In genomic region chr1:130894468-130894867, GRCm38 (mm10) we compare ENCODE assay signal across 32 mouse cellular contexts. TPM values are rescaled to one million over a fixed set of nuclear protein-coding genes. Genes with fewer than 3 reads are reported as not detected.
"Had no signal": no experiment of that assay in that cellular context is flagged by ENCODE, and none has a peak within 500 bp of the region (broad histone marks: within the 10 kb centered on the region; RNA-seq: fewer than 3 reads in every experiment).

No protein-coding gene starts in this region.

- DNase-seq: gastrocnemius, adult 2 months; gastrocnemius, postnatal 10 days; gastrocnemius, postnatal 25 days; heart, adult 2 months; heart, postnatal 10 days; heart, postnatal 4 days; kidney, adult 18-20 months; kidney, adult 8-10 months; kidney, postnatal 10 days; kidney, postnatal 25 days; kidney, postnatal 4 days; liver; liver, embryonic 13.5 days had no signal

- H3K4me2 ChIP-seq: heart, embryonic 12.5 days; hindbrain, embryonic 12.5 days; hindbrain, embryonic 14.5 days; intestine, embryonic 15.5 days; limb, embryonic 12.5 days; liver, embryonic 11.5 days; liver, embryonic 13.5 days had no signal

- H3K9ac ChIP-seq: heart, embryonic 12.5 days; hindbrain, embryonic 12.5 days; hindbrain, embryonic 14.5 days; intestine, embryonic 15.5 days; limb, embryonic 12.5 days; liver, embryonic 13.5 days had no signal

- H3K9me3 ChIP-seq: heart, embryonic 10.5 days; heart, embryonic 12.5 days; hindbrain, embryonic 10.5 days; hindbrain, embryonic 12.5 days; intestine, embryonic 15.5 days; limb, embryonic 10.5 days; limb, embryonic 12.5 days; liver, embryonic 13.5 days had no signal

- H3K4me1 ChIP-seq: heart, embryonic 10.5 days; heart, embryonic 12.5 days; hindbrain, embryonic 10.5 days; hindbrain, embryonic 12.5 days; intestine, embryonic 15.5 days; limb, embryonic 10.5 days; limb, embryonic 12.5 days; liver, embryonic 13.5 days had no signal

- H3K27ac ChIP-seq: gastrocnemius, adult 2 months; heart, adult 2 months; heart, embryonic 10.5 days; hindbrain, embryonic 10.5 days; hindbrain, embryonic 12.5 days; hindbrain, embryonic 14.5 days; intestine, embryonic 15.5 days; layer of hippocampus, adult 2 months; left cerebral cortex, adult 2 months; limb, embryonic 10.5 days; limb, embryonic 12.5 days; liver, embryonic 13.5 days had no signal

- H3K27me3 ChIP-seq: hindbrain, embryonic 12.5 days; intestine, embryonic 15.5 days; limb, embryonic 12.5 days; liver, embryonic 13.5 days had no signal

- H3K36me3 ChIP-seq: heart, embryonic 10.5 days; heart, embryonic 12.5 days; hindbrain, embryonic 10.5 days; hindbrain, embryonic 12.5 days; intestine, embryonic 15.5 days; limb, embryonic 10.5 days; limb, embryonic 12.5 days; liver, embryonic 13.5 days had no signal

- H3K4me3 ChIP-seq: gastrocnemius, adult 2 months; heart, adult 2 months; heart, embryonic 10.5 days; heart, embryonic 12.5 days; hindbrain, embryonic 10.5 days; hindbrain, embryonic 12.5 days; intestine, embryonic 15.5 days; layer of hippocampus, adult 2 months; left cerebral cortex, adult 2 months; limb, embryonic 10.5 days; limb, embryonic 12.5 days; liver, embryonic 13.5 days had no signal

- ATAC-seq: hindbrain, embryonic 16.5 days; inflammation-experienced regulatory T-cells, adult 6 months; intestine, embryonic 15.5 days; intestine, postnatal 0 days had no signal

RNA-seq across cellular contexts. Expression of gene Il24, which starts 7.2 kb away (rescaled TPM):
- polyA plus RNA-seq: heart, adult 2 months; heart, embryonic 10.5 days; heart, embryonic 12.5 days; heart, embryonic 14.5 days; heart, embryonic 16.5 days; hindbrain, embryonic 10.5 days; hindbrain, embryonic 12.5 days; hindbrain, embryonic 14.5 days; hindbrain, embryonic 16.5 days; inflammation-experienced regulatory T-cells, adult 6 months; intestine, embryonic 15.5 days; intestine, postnatal 0 days; kidney, embryonic 14.5 days; kidney, embryonic 16.5 days; limb, embryonic 10.5 days; limb, embryonic 12.5 days; limb, embryonic 14.5 days; liver, embryonic 11.5 days; liver, embryonic 13.5 days had no signal

RNA-seq across cellular contexts. Expression of gene Il20, which starts 16.8 kb away (rescaled TPM):
- polyA plus RNA-seq: heart, adult 2 months; heart, embryonic 10.5 days; heart, embryonic 12.5 days; heart, embryonic 14.5 days; heart, embryonic 16.5 days; hindbrain, embryonic 10.5 days; hindbrain, embryonic 12.5 days; hindbrain, embryonic 14.5 days; hindbrain, embryonic 16.5 days; inflammation-experienced regulatory T-cells, adult 6 months; intestine, embryonic 15.5 days; intestine, postnatal 0 days; kidney, embryonic 14.5 days; kidney, embryonic 16.5 days; limb, embryonic 10.5 days; limb, embryonic 12.5 days; limb, embryonic 14.5 days; liver, embryonic 11.5 days; liver, embryonic 13.5 days had no signal

RNA-seq across cellular contexts. Expression of gene Fcmr, which starts 29.0 kb away (rescaled TPM):
- polyA plus RNA-seq: hindbrain, embryonic 10.5 days; hindbrain, embryonic 12.5 days; kidney, embryonic 14.5 days; limb, embryonic 12.5 days; limb, embryonic 14.5 days; liver, embryonic 11.5 days; liver, embryonic 13.5 days had no signal

RNA-seq across cellular contexts. Expression of gene Il19, which starts 45.4 kb away (rescaled TPM):
- polyA plus RNA-seq: heart, adult 2 months; heart, embryonic 12.5 days; heart, embryonic 14.5 days; heart, embryonic 16.5 days; hindbrain, embryonic 10.5 days; hindbrain, embryonic 12.5 days; hindbrain, embryonic 14.5 days; hindbrain, embryonic 16.5 days; intestine, postnatal 0 days; kidney, embryonic 16.5 days; limb, embryonic 12.5 days; liver, embryonic 11.5 days; liver, embryonic 13.5 days had no signal
